In the genomic region with DNA sequence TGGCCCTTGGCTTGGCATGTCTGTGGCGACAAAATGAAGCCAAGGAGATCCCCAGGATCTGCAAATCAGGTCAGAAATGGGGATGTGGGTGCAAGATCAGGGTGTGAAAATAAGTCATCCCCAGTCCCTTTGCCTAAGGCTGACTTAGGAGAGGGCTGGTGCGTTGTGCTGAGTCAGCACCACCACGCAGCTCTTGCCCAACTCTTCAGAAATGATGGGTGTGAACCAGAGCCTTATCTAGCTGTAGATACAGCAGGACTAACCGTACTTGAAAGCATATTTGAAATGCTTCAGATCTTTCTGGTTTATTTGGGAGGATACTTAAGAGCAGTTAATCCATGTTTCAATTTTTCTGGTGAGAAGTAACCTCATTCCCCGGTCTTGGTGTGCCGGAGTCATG, we compare ENCODE assay signal across 19 mouse cellular contexts. TPM values are rescaled to one million over a fixed set of nuclear protein-coding genes. Genes with fewer than 3 reads are reported as not detected.
DNase-seq lines count a peak whose midpoint lies in the region; ATAC-seq and TF ChIP-seq lines count a peak whose summit lies in the region.
"Had no signal": no experiment of that assay in that cellular context is flagged by ENCODE, and none has a peak within 500 bp of the region (broad histone marks: within the 10 kb centered on the region; RNA-seq: fewer than 3 reads in every experiment).

No protein-coding gene starts in this region.

- H3K27me3 ChIP-seq in liver, embryonic 14.5 days (ENCODE audit: control insufficient read depth, insufficient read depth, low read length), result no peaks in the 10 kb centered on the region; the same call in 1 of the 2 replicates
- H3K27me3 ChIP-seq in stomach, postnatal 0 days (ENCODE audit: control insufficient read depth, insufficient read depth, low read length), result no peaks in the 10 kb centered on the region
- H3K27me3 ChIP-seq in midbrain, postnatal 0 days (ENCODE audit: insufficient read depth, low read length), result no peaks in the 10 kb centered on the region
- H3K27me3 ChIP-seq: midbrain, embryonic 15.5 days; Patski had no signal

- H3K4me3 ChIP-seq in liver, embryonic 14.5 days (ENCODE audit: insufficient read depth in 1 of 2, low read depth in 2 of 2, low read length in 2 of 2), result no peak overlapping the region
- no peak overlapping the region for H3K4me3 ChIP-seq in stomach, postnatal 0 days (ENCODE audit: low read depth, low read length)
- no peak overlapping the region for H3K4me3 ChIP-seq in midbrain, postnatal 0 days (ENCODE audit: low read depth, low read length)
- H3K4me3 ChIP-seq: limb, embryonic 10.5 days; midbrain, embryonic 15.5 days had no signal

- WGBS in liver, embryonic 14.5 days (ENCODE audit: insufficient replicate concordance), result 41% methylated on average over 6 of the region's 6 CpGs
- WGBS in stomach, postnatal 0 days, result 55% methylated on average over 6 of the region's 6 CpGs
- 86% methylated on average over 6 of the region's 6 CpGs for WGBS in midbrain, postnatal 0 days

- peak overlapping the region; percentile 25 for H3K4me2 ChIP-seq in liver, embryonic 14.5 days (ENCODE audit: low read depth)
- H3K4me2 ChIP-seq in stomach, postnatal 0 days (replicated peaks; ENCODE audit: low read depth), result no peak overlapping the region
- H3K4me2 ChIP-seq in midbrain, postnatal 0 days (ENCODE audit: low read depth, low read length, poor library complexity, severe bottlenecking), result no peak overlapping the region
- H3K4me2 ChIP-seq: hindbrain, embryonic 14.5 days; midbrain, embryonic 15.5 days had no signal

- DNase-seq in spleen, postnatal 10 days (ENCODE audit: low spot score in 2 of 2), result peak; percentile 20 to 49
- DNase-seq in spleen, postnatal 14 days (ENCODE audit: low spot score in 2 of 2), result no peak
- DNase-seq in liver, embryonic 14.5 days (ENCODE audit: low read depth in 3 of 3, low spot score in 3 of 3), result peak; percentile 51 to 58 (median 53)
- peak; percentile 29 for DNase-seq in stomach, postnatal 0 days (ENCODE audit: low spot score)
- no peak for DNase-seq in urinary bladder, postnatal 10 days (ENCODE audit: low spot score)
- DNase-seq in layer of hippocampus, adult 18-20 months (ENCODE audit: low spot score in 2 of 2), result no peak
- no peak for DNase-seq in midbrain, postnatal 0 days (ENCODE audit: low spot score)
- DNase-seq: cerebellum, adult 18-20 months; heart, postnatal 10 days; kidney, adult 2 months; kidney, postnatal 25 days; lung, postnatal 4 days; thymus, postnatal 4 days had no signal

- peaks cover 17 to 31% of the 10 kb centered on the region in 2 experiments for H3K4me1 ChIP-seq in liver, embryonic 14.5 days (replicated peaks; ENCODE audit: control insufficient read depth in 2 of 2, insufficient read depth in 2 of 2, low read length in 1 of 2)
- H3K4me1 ChIP-seq in stomach, postnatal 0 days (replicated peaks; ENCODE audit: control insufficient read depth, insufficient read depth), result no peaks in the 10 kb centered on the region
- no peaks in the 10 kb centered on the region for H3K4me1 ChIP-seq in midbrain, postnatal 0 days (ENCODE audit: insufficient read depth, low read length)
- H3K4me1 ChIP-seq: midbrain, embryonic 15.5 days had no signal

- ATAC-seq in common myeloid progenitor, adult 5-6 weeks (replicated peaks; ENCODE audit: low read depth, poor library complexity, severe bottlenecking), result peak; percentile 92
- ATAC-seq in liver, embryonic 14.5 days (ENCODE audit: insufficient read depth), result peak; percentile 93
- ATAC-seq in stomach, postnatal 0 days (ENCODE audit: low FRiP score, low TSS enrichment), result 0 out of 2 replicates have a peak, but pooled peaks have one; percentile 67
- no peak for ATAC-seq in midbrain, postnatal 0 days (ENCODE audit: low FRiP score)
- ATAC-seq: forebrain, embryonic 14.5 days; midbrain, embryonic 15.5 days; Patski had no signal

- TF ChIP-seq CTCF in liver, embryonic 14.5 days (IDR thresholded peaks at IDR 0.05; ENCODE audit: low read depth), result no peak
- no peak for TF ChIP-seq CTCF in stomach, postnatal 0 days (IDR thresholded peaks at IDR 0.05; ENCODE audit: low read depth)
- TF ChIP-seq CTCF in midbrain, postnatal 0 days (IDR thresholded peaks at IDR 0.05), result no peak

- H3K36me3 ChIP-seq in liver, embryonic 14.5 days (replicated peaks; ENCODE audit: control insufficient read depth, insufficient read depth, low read depth), result no peaks in the 10 kb centered on the region
- H3K36me3 ChIP-seq in stomach, postnatal 0 days (ENCODE audit: control insufficient read depth, insufficient read depth, low read length), result no peaks in the 10 kb centered on the region
- H3K36me3 ChIP-seq in midbrain, postnatal 0 days (ENCODE audit: insufficient read depth, low read length), result peaks cover 21% of the 10 kb centered on the region; the same call in 1 of the 2 replicates

- H3K9ac ChIP-seq in liver, embryonic 14.5 days (replicated peaks), result peak overlapping the region; percentile 19; the same call in 1 of the 2 replicates
- no peak overlapping the region for H3K9ac ChIP-seq in stomach, postnatal 0 days (ENCODE audit: low read length)
- no peak overlapping the region for H3K9ac ChIP-seq in midbrain, postnatal 0 days (replicated peaks; ENCODE audit: low read length, poor library complexity, severe bottlenecking)
- H3K9ac ChIP-seq: hindbrain, embryonic 14.5 days; midbrain, embryonic 15.5 days had no signal

- peak; percentile 46; the same call in 1 of the 2 replicates for TF ChIP-seq EP300 in liver, embryonic 14.5 days (IDR thresholded peaks at IDR 0.05; ENCODE audit: low read depth)
- TF ChIP-seq EP300 in stomach, postnatal 0 days (optimal IDR thresholded peaks at IDR 0.05), result no peak

- no peaks in the 10 kb centered on the region for H3K9me3 ChIP-seq in liver, embryonic 14.5 days (ENCODE audit: control insufficient read depth, low read length)
- no peaks in the 10 kb centered on the region for H3K9me3 ChIP-seq in stomach, postnatal 0 days (ENCODE audit: control insufficient read depth, low read length)
- no peaks in the 10 kb centered on the region for H3K9me3 ChIP-seq in midbrain, postnatal 0 days (ENCODE audit: low read length)
- H3K9me3 ChIP-seq: limb, embryonic 10.5 days; midbrain, embryonic 15.5 days had no signal

- no peak overlapping the region; the same call in 1 of the 2 replicates for H3K27ac ChIP-seq in liver, embryonic 14.5 days
- H3K27ac ChIP-seq in stomach, postnatal 0 days (replicated peaks), result no peak overlapping the region
- H3K27ac ChIP-seq in midbrain, postnatal 0 days (ENCODE audit: low read depth, low read length), result no peak overlapping the region
- H3K27ac ChIP-seq: hindbrain, embryonic 14.5 days; limb, embryonic 10.5 days; midbrain, embryonic 15.5 days had no signal

RNA-seq across cellular contexts. Expression of a gene that starts 55.5 kb away (rescaled TPM):
- total RNA-seq in common myeloid progenitor, adult 5-6 weeks (2017), result 0.32 and 1.6 TPM in 2 replicates
- polyA plus RNA-seq in liver, embryonic 14.5 days (2012; rRNA removed), result 1.0 and 1.5 TPM in 2 replicates
- polyA plus RNA-seq in liver, embryonic 14.5 days (2014; fragmentation: Nextera tagmentation; extraction: Ambion mirVana), result 1.4 and 1.9 TPM in 2 replicates
- 2.8 and 4.0 TPM in 2 replicates for polyA plus RNA-seq in stomach, postnatal 0 days (2015; fragmentation: Nextera tagmentation; extraction: Ambion mirVana)
- total RNA-seq in layer of hippocampus, adult 18-20 months (2021), result 100 to 1,000 TPM; 119 to 125 TPM
- total RNA-seq in midbrain, postnatal 0 days (2014; rRNA removed), result 419 and 440 TPM in 2 replicates
- 116 and 123 TPM in 2 replicates for polyA plus RNA-seq in midbrain, postnatal 0 days (2015; fragmentation: Nextera tagmentation; extraction: Ambion mirVana)

Comparison
In these comparisons a context has a peak if more than half of its experiments do, and no peak if none do; other contexts are left out.
1. DNase-seq: peak in spleen, postnatal 10 days (2 of 2), liver, embryonic 14.5 days (3 of 3) and stomach, postnatal 0 days (single experiment); none in spleen, postnatal 14 days (0 of 2), urinary bladder, postnatal 10 days (single experiment), layer of hippocampus, adult 18-20 months (0 of 2) and midbrain, postnatal 0 days (single experiment).
2. RNA of a gene that starts 55.5 kb away (total RNA-seq): 419 to 440 TPM in midbrain, postnatal 0 days and 119 to 125 TPM in layer of hippocampus, adult 18-20 months; 0.32 to 1.6 TPM in common myeloid progenitor, adult 5-6 weeks; every median in the first group is over 10 times any median in the second.